In genomic region chr7:36866602-36867001, GRCm38 (mm10) we compare ENCODE assay signal across 22 mouse cellular contexts.
DNase-seq lines count a peak whose midpoint lies in the region; ATAC-seq and TF ChIP-seq lines count a peak whose summit lies in the region.
"Had no signal": no experiment of that assay in that cellular context is flagged by ENCODE, and none has a peak within 500 bp of the region (broad histone marks: within the 10 kb centered on the region; RNA-seq: fewer than 3 reads in every experiment).

No protein-coding gene starts in this region.

- peak; percentile 14 for DNase-seq in lung, embryonic 14.5 days
- DNase-seq in lung, postnatal 14 days = no peak
- DNase-seq in left cerebral cortex, adult 18-20 months (ENCODE audit: low spot score in 2 of 2) = peak; percentile 39 to 53
- DNase-seq in right cerebral cortex, adult 2 months (ENCODE audit: low spot score in 2 of 2) = peak; percentile 26 to 54
- no peak for DNase-seq in adrenal gland, postnatal 25 days
- no peak for DNase-seq in urinary bladder, postnatal 10 days (ENCODE audit: low spot score)
- no peak for DNase-seq in gastrocnemius, postnatal 25 days
- DNase-seq: B cell, adult 2 months; cerebellum, adult 2 months; heart, adult 18-20 months; heart, postnatal 36 days; kidney, adult 11 months; layer of hippocampus, postnatal 36 days; thymus, postnatal 36 days had no signal

- H3K27me3 ChIP-seq in lung, embryonic 14.5 days (ENCODE audit: insufficient read depth, low read length) = no peaks in the 10 kb centered on the region
- H3K27me3 ChIP-seq: forebrain, embryonic 12.5 days; limb, embryonic 15.5 days; liver, embryonic 15.5 days; midbrain, embryonic 12.5 days; neural tube, embryonic 13.5 days had no signal

- no peaks in the 10 kb centered on the region for H3K4me1 ChIP-seq in lung, embryonic 14.5 days (ENCODE audit: insufficient read depth)
- H3K4me1 ChIP-seq: embryonic facial prominence, embryonic 10.5 days; forebrain, embryonic 12.5 days; limb, embryonic 15.5 days; liver, embryonic 15.5 days; midbrain, embryonic 12.5 days had no signal

- WGBS in lung, embryonic 14.5 days = 40% methylated on average over 12 of the region's 12 CpGs

- no peak overlapping the region for H3K4me2 ChIP-seq in lung, embryonic 14.5 days
- H3K4me2 ChIP-seq: forebrain, embryonic 12.5 days; limb, embryonic 15.5 days; liver, embryonic 15.5 days; midbrain, embryonic 12.5 days; neural tube, embryonic 13.5 days had no signal

- no peak overlapping the region for H3K4me3 ChIP-seq in lung, embryonic 14.5 days (ENCODE audit: low read depth, low read length)
- H3K4me3 ChIP-seq: embryonic facial prominence, embryonic 10.5 days; forebrain, embryonic 12.5 days; limb, embryonic 15.5 days; liver, embryonic 15.5 days; midbrain, embryonic 12.5 days; neural tube, embryonic 13.5 days had no signal

- no peaks in the 10 kb centered on the region for H3K36me3 ChIP-seq in lung, embryonic 14.5 days (ENCODE audit: insufficient read depth)
- H3K36me3 ChIP-seq: embryonic facial prominence, embryonic 10.5 days; forebrain, embryonic 12.5 days; limb, embryonic 15.5 days; liver, embryonic 15.5 days; midbrain, embryonic 12.5 days; neural tube, embryonic 13.5 days had no signal

- H3K9me3 ChIP-seq in lung, embryonic 14.5 days (ENCODE audit: low read depth, low read length) = no peaks in the 10 kb centered on the region
- H3K9me3 ChIP-seq: embryonic facial prominence, embryonic 10.5 days; forebrain, embryonic 12.5 days; limb, embryonic 15.5 days; liver, embryonic 15.5 days; midbrain, embryonic 12.5 days; neural tube, embryonic 13.5 days had no signal

- no peak for ATAC-seq in lung, embryonic 14.5 days (ENCODE audit: insufficient read depth)
- ATAC-seq: lung, postnatal 0 days had no signal

- H3K27ac ChIP-seq in lung, embryonic 14.5 days (ENCODE audit: low read depth) = no peak overlapping the region
- H3K27ac ChIP-seq: embryonic facial prominence, embryonic 10.5 days; forebrain, embryonic 12.5 days; kidney, postnatal 0 days; limb, embryonic 15.5 days; liver, embryonic 15.5 days; midbrain, embryonic 12.5 days; neural tube, embryonic 13.5 days had no signal

- H3K9ac ChIP-seq in lung, embryonic 14.5 days = no peak overlapping the region
- H3K9ac ChIP-seq: forebrain, embryonic 12.5 days; limb, embryonic 15.5 days; liver, embryonic 15.5 days; midbrain, embryonic 12.5 days; neural tube, embryonic 13.5 days had no signal

- no peak for TF ChIP-seq CTCF in lung, embryonic 14.5 days (IDR thresholded peaks at IDR 0.05; ENCODE audit: low read depth)

Comparison
In these comparisons a context has a peak if more than half of its experiments do, and no peak if none do; other contexts are left out.
1. DNase-seq: peak in lung, embryonic 14.5 days (single experiment), left cerebral cortex, adult 18-20 months (2 of 2) and right cerebral cortex, adult 2 months (2 of 2); none in lung, postnatal 14 days (single experiment), adrenal gland, postnatal 25 days (single experiment), urinary bladder, postnatal 10 days (single experiment) and gastrocnemius, postnatal 25 days (single experiment).